Mouse (Mus musculus): Measurements from ENCODE around the gene Pfdn5. TPM values are rescaled to one million over a fixed set of nuclear protein-coding genes. Genes with fewer than 3 reads are reported as not detected.
A peak's percentile ranks its signal among the peaks of the same experiment; 100 is the strongest.

Gene Pfdn5
- polyA plus RNA-seq, 1 experiment from 2014 or later: 466 TPM

- no peaks in the 10 kb centered on the region for H3K27me3 ChIP-seq (replicated peaks)
- no peak overlapping the region for H3K9ac ChIP-seq
- no peaks in the 10 kb centered on the region for H3K9me3 ChIP-seq
- peaks cover 15% of the 10 kb centered on the region for H3K36me3 ChIP-seq (replicated peaks)
- H3K4me2 ChIP-seq: no peak overlapping the region
- H3K4me3 ChIP-seq: no peak overlapping the region
- no peak overlapping the region for H3K27ac ChIP-seq
- no peak for ATAC-seq (replicated peaks)
- WGBS: 81% methylated on average over 5 of the region's 5 CpGs
- H3K4me1 ChIP-seq: no peaks in the 10 kb centered on the region
Observed at GRCm38 (mm10) chr15:102339612-102340011, 13.7 kb downstream of the Pfdn5 start.

- Histone ChIP-seq H3K36me3 (replicated peaks) (peaks cover 6% of the 10 kb centered on the region), H3K4me3 (no peak overlapping the region), H3K4me2 (no peak overlapping the region), H3K9me3 (no peaks in the 10 kb centered on the region), H3K27me3 (replicated peaks) (no peaks in the 10 kb centered on the region), H3K27ac (no peak overlapping the region), H3K4me1 (no peaks in the 10 kb centered on the region), H3K9ac (no peak overlapping the region)
- WGBS: 8% methylated on average over 1 of the region's 1 CpGs
- no peak for ATAC-seq (replicated peaks)
Observed at GRCm38 (mm10) chr15:102341580-102341979, 15.7 kb downstream of the Pfdn5 start.

GRCm38 (mm10) chr15:102344490-102344889 lies 18.6 kb downstream of the Pfdn5 start:
- H3K27ac ChIP-seq: no peak overlapping the region
- H3K4me2 ChIP-seq: no peak overlapping the region
- ATAC-seq (replicated peaks): no peak
- H3K9me3 ChIP-seq: no peaks in the 10 kb centered on the region
- no peaks in the 10 kb centered on the region for H3K27me3 ChIP-seq (replicated peaks)
- H3K4me3 ChIP-seq: no peak overlapping the region
- WGBS: 96% methylated on average over 3 of the region's 3 CpGs
- H3K36me3 ChIP-seq (replicated peaks): no peaks in the 10 kb centered on the region; the same call in 1 of the 2 replicates
- peaks cover under 1% of the 10 kb centered on the region for H3K4me1 ChIP-seq
- H3K9ac ChIP-seq: no peak overlapping the region

GRCm38 (mm10) chr15:102346444-102346843 lies 20.5 kb downstream of the Pfdn5 start:
- 91% methylated on average over 4 of the region's 4 CpGs for WGBS
- Histone ChIP-seq H3K9me3 (no peaks in the 10 kb centered on the region), H3K4me3 (no peak overlapping the region), H3K9ac (no peak overlapping the region), H3K27ac (no peak overlapping the region), H3K4me1 (peaks cover 13% of the 10 kb centered on the region), H3K36me3 (replicated peaks) (no peaks in the 10 kb centered on the region), H3K4me2 (no peak overlapping the region), H3K27me3 (replicated peaks) (no peaks in the 10 kb centered on the region)
- no peak for ATAC-seq (replicated peaks)

GRCm38 (mm10) chr15:102350138-102350941 lies 24.4 kb downstream of the Pfdn5 start, which contains the start of gene Aaas:
TSS of gene Aaas (minus strand) at chr15:102350771.
- peak; percentile 89 for ATAC-seq (replicated peaks)

GRCm38 (mm10) chr15:102350942-102351291 lies 25.0 kb downstream of the Pfdn5 start:
- Histone ChIP-seq H3K9ac (peak overlapping the region; percentile 34), H3K36me3 (replicated peaks) (no peaks in the 10 kb centered on the region), H3K4me3 (peak overlapping the region; percentile 62), H3K27me3 (replicated peaks) (peaks cover 3% of the 10 kb centered on the region; the same call in 1 of the 2 replicates), H3K4me2 (peak overlapping the region; percentile 84), H3K4me1 (peaks cover 26% of the 10 kb centered on the region), H3K9me3 (no peaks in the 10 kb centered on the region), H3K27ac (0 out of 2 replicates have a peak overlapping the region, but pooled peaks have one; percentile 49)
- ATAC-seq (replicated peaks): peak; percentile 10; the same call in 1 of the 2 replicates
- 10% methylated on average over 11 of the region's 11 CpGs for WGBS

More at GRCm38 (mm10) chr15:102350138-102350941, 24.4 kb downstream of the Pfdn5 start, which contains the start of gene Aaas:
- H3K9ac ChIP-seq: peak within 1 kb of the TSS; percentile 62
- H3K4me2 ChIP-seq: peak within 1 kb of the TSS; percentile 84
- H3K4me1 ChIP-seq: peaks cover 20% of the 10 kb centered on the region
- no peaks in the 10 kb centered on the region for H3K9me3 ChIP-seq
- peak within 1 kb of the TSS; percentile 49 for H3K27ac ChIP-seq
- H3K27me3 ChIP-seq (replicated peaks): no peaks in the 10 kb centered on the region
- H3K4me3 ChIP-seq: peak within 1 kb of the TSS; percentile 62
- no peaks in the 10 kb centered on the region for H3K36me3 ChIP-seq (replicated peaks)
- WGBS: under 1% methylated on average over 56 of the region's 56 CpGs

GRCm38 (mm10) chr15:102352177-102352576 lies 26.3 kb downstream of the Pfdn5 start:
- Histone ChIP-seq H3K27ac (no peak overlapping the region), H3K9me3 (no peaks in the 10 kb centered on the region), H3K9ac (no peak overlapping the region), H3K36me3 (replicated peaks) (no peaks in the 10 kb centered on the region), H3K4me3 (no peak overlapping the region), H3K4me2 (no peak overlapping the region), H3K27me3 (replicated peaks) (peaks cover 15% of the 10 kb centered on the region), H3K4me1 (peaks cover 29% of the 10 kb centered on the region)
- ATAC-seq (replicated peaks): no peak
- WGBS: 60% methylated on average over 2 of the region's 2 CpGs

GRCm38 (mm10) chr15:102353986-102354385 lies 28.1 kb downstream of the Pfdn5 start:
- 79% methylated on average over 2 of the region's 2 CpGs for WGBS
- peaks cover 38% of the 10 kb centered on the region for H3K4me1 ChIP-seq
- no peak overlapping the region for H3K27ac ChIP-seq
- no peak overlapping the region for H3K9ac ChIP-seq
- no peak overlapping the region for H3K4me3 ChIP-seq
- no peak for ATAC-seq (replicated peaks)
- no peaks in the 10 kb centered on the region for H3K36me3 ChIP-seq (replicated peaks)
- H3K4me2 ChIP-seq: no peak overlapping the region
- H3K9me3 ChIP-seq: no peaks in the 10 kb centered on the region
- peaks cover 33% of the 10 kb centered on the region for H3K27me3 ChIP-seq (replicated peaks)

GRCm38 (mm10) chr15:102355134-102355870 lies 29.4 kb downstream of the Pfdn5 start:
- Histone ChIP-seq H3K36me3 (replicated peaks) (no peaks in the 10 kb centered on the region), H3K4me2 (peak overlapping the region; percentile 99), H3K27ac (peak overlapping the region; percentile 68), H3K4me3 (peak overlapping the region; percentile 49), H3K9me3 (no peaks in the 10 kb centered on the region), H3K4me1 (peaks cover 30% of the 10 kb centered on the region), H3K9ac (peak overlapping the region; percentile 58), H3K27me3 (replicated peaks) (peaks cover 38% of the 10 kb centered on the region)
- under 1% methylated on average over 47 of the region's 49 CpGs for WGBS
- peak; percentile 53; the same call in 1 of the 2 replicates for ATAC-seq (replicated peaks)

- peak overlapping the region; percentile 58 for H3K9ac ChIP-seq
- peaks cover 38% of the 10 kb centered on the region for H3K27me3 ChIP-seq (replicated peaks)
- H3K4me3 ChIP-seq: peak overlapping the region; percentile 49
- H3K4me2 ChIP-seq: peak overlapping the region; percentile 99
- 1% methylated on average over 38 of the region's 38 CpGs for WGBS
- peaks cover 28% of the 10 kb centered on the region for H3K4me1 ChIP-seq
- peak; percentile 21 for ATAC-seq (replicated peaks)
- H3K27ac ChIP-seq: peak overlapping the region; percentile 68
- H3K36me3 ChIP-seq (replicated peaks): no peaks in the 10 kb centered on the region
- H3K9me3 ChIP-seq: no peaks in the 10 kb centered on the region
Observed at GRCm38 (mm10) chr15:102355871-102356441, 30.0 kb downstream of the Pfdn5 start.

GRCm38 (mm10) chr15:102356501-102357325 lies 30.8 kb downstream of the Pfdn5 start:
- H3K36me3 ChIP-seq (replicated peaks): no peaks in the 10 kb centered on the region
- H3K9me3 ChIP-seq: no peaks in the 10 kb centered on the region
- 27% methylated on average over 16 of the region's 16 CpGs for WGBS
- no peak for ATAC-seq (replicated peaks)
- H3K4me2 ChIP-seq: peak overlapping the region; percentile 99; the same call in 1 of the 2 replicates
- H3K9ac ChIP-seq: no peak overlapping the region
- no peak overlapping the region for H3K27ac ChIP-seq
- H3K27me3 ChIP-seq (replicated peaks): peaks cover 38% of the 10 kb centered on the region
- H3K4me3 ChIP-seq: no peak overlapping the region
- peaks cover 25% of the 10 kb centered on the region for H3K4me1 ChIP-seq

Measured in midbrain, embryonic 15.5 days (tissue).